Mouse (Mus musculus) left cerebral cortex, postnatal 14 days (tissue): ENCODE measurements at regions not wholly inside any gene's neighbourhood (a gene's known extent, or its start where the extent isn't known, plus 50 kb on each side); places are given as distances from the start of the nearest gene placed in this dataset.

Source experiments
- DNase-seq, 2 experiments: peaks; one replicate each; pipeline ENCODE4 v3.0.0; 2021 to 2022; ENCODE audit warnings: low spot score in 2 of 2, mixed read lengths in 1 of 2
- intact Hi-C: fragments of 180-260 bp; cut with DNase I; formaldehyde crosslinking; loops from one replicate; pipeline ENCODE4 v1.15.1; 2025

- intact Hi-C loops, result no loop called here
- DNase-seq, result no peak
Measured at GRCm38 (mm10) chr13:29034444-29034843, 80.9 kb upstream of the Sox4 start.

GRCm38 (mm10) chr13:29027146-29027545 is 73.6 kb upstream of the Sox4 start:
- intact Hi-C loops, result no loop called here
- no peak for DNase-seq

GRCm38 (mm10) chr13:29023486-29023885 is 70.0 kb upstream of the Sox4 start:
- peak; percentile 29 to 47 for DNase-seq
- intact Hi-C loops, result no loop called here

- DNase-seq, result no peak
- intact Hi-C loops, result loop anchor here (5.0 to 10.0 kb wide), 2 partner anchors 63 to 605 kb away; no protein-coding TSS in a partner anchor
Measured at GRCm38 (mm10) chr13:29019839-29020238, 66.3 kb upstream of the Sox4 start.

- peak; percentile 68 to 84 for DNase-seq
- intact Hi-C loops, result loop anchor here (5.0 to 10.0 kb wide), 2 partner anchors 59 to 601 kb away; no protein-coding TSS in a partner anchor
Measured at GRCm38 (mm10) chr13:29016145-29016651, 62.7 kb upstream of the Sox4 start.

- peak; percentile 7 to 22 for DNase-seq
- intact Hi-C loops, result loop anchor here (5.0 to 10.0 kb wide), 2 partner anchors 58 to 601 kb away; no protein-coding TSS in a partner anchor
Measured at GRCm38 (mm10) chr13:29015605-29015994, 62.1 kb upstream of the Sox4 start.

- intact Hi-C loops, result loop anchor here (5.0 to 10.0 kb wide), 2 partner anchors 58 to 600 kb away; no protein-coding TSS in a partner anchor
- peak; percentile 16 to 34 for DNase-seq
Measured at GRCm38 (mm10) chr13:29014827-29015604, 61.5 kb upstream of the Sox4 start.

- peak; percentile 41 to 44 for DNase-seq
- intact Hi-C loops, result loop anchor here (10.0 kb wide), 1 partner anchor 599 kb away; no protein-coding TSS in a partner anchor
Measured at GRCm38 (mm10) chr13:29014066-29014826, 60.7 kb upstream of the Sox4 start.

- intact Hi-C loops, result no loop called here
Measured at GRCm38 (mm10) chr13:29006467-29006866, 53.0 kb upstream of the Sox4 start.

More at GRCm38 (mm10) chr13:29006467-29006866, 53.0 kb upstream of the Sox4 start:
- no peak for DNase-seq
